Mouse (Mus musculus) urinary bladder, postnatal 25 days (tissue): Measurements from ENCODE around the gene Fbln5.

ENCODE experiments used
- DNase-seq: peaks from one replicate; pipeline ENCODE4 v3.0.0; 2022; ENCODE audit warnings: low spot score

The Fbln5 gene

GRCm38 (mm10) chr12:101762054-101762453 is 56.8 kb downstream of the Fbln5 start:
- no peak for DNase-seq

GRCm38 (mm10) chr12:101759440-101760045 is 59.3 kb downstream of the Fbln5 start:
- no peak for DNase-seq

- DNase-seq, result no peak
These were observed 60.2 kb downstream of the Fbln5 start for GRCm38 (mm10) chr12:101758698-101759097.

GRCm38 (mm10) chr12:101742375-101742774 is 76.5 kb downstream of the Fbln5 start:
- no peak for DNase-seq

GRCm38 (mm10) chr12:101740486-101740885 is 78.4 kb downstream of the Fbln5 start:
- no peak for DNase-seq

- DNase-seq, result no peak
These were observed 78.8 kb downstream of the Fbln5 start for GRCm38 (mm10) chr12:101740045-101740444.

- DNase-seq, result no peak
These were observed 100.1 kb downstream of the Fbln5 start for GRCm38 (mm10) chr12:101718755-101719150.

- DNase-seq, result peak; percentile 88
These were observed 100.7 kb downstream of the Fbln5 start, which contains the start of gene Tc2n for GRCm38 (mm10) chr12:101718054-101718754. TSS of gene Tc2n (minus strand) at chr12:101718523.

GRCm38 (mm10) chr12:101699176-101699575 is 119.7 kb downstream of the Fbln5 start:
- DNase-seq, result no peak
